Mouse (Mus musculus) embryonic facial prominence, embryonic 13.5 days (tissue): ENCODE measurements around the gene B3gat1. TPM values are rescaled to one million over a fixed set of nuclear protein-coding genes. Genes with fewer than 3 reads are reported as not detected.

Source experiments
- ATAC-seq: fragments of 200-750 bp; cut with Nextera tagmentation; 2 replicates; pipeline ENCODE4 v1.8.0; 2017; ENCODE audit warnings: low read depth; ENCODE audit not compliant: insufficient number of reproducible peaks, insufficient read depth, low FRiP score, low TSS enrichment
- H3K27ac ChIP-seq: fragments of 300-500 bp; sonication (generic); 2 replicates; pipeline ENCODE4 v1.5.1; 2015; ENCODE audit warnings: moderate library complexity, mild to moderate bottlenecking, inconsistent platforms
- H3K27me3 ChIP-seq: fragments of 300-500 bp; sonication (generic); 2 replicates; pipeline ENCODE4 v1.6.1; 2015; ENCODE audit warnings: mild to moderate bottlenecking, inconsistent platforms
- H3K36me3 ChIP-seq: fragments of 300-500 bp; sonication (generic); 2 replicates; pipeline ENCODE4 v1.6.1; 2015; ENCODE audit warnings: mild to moderate bottlenecking, inconsistent platforms
- H3K4me1 ChIP-seq: fragments of 300-500 bp; sonication (generic); 2 replicates; pipeline ENCODE4 v1.6.1; 2015; ENCODE audit warnings: inconsistent platforms
- H3K4me2 ChIP-seq: fragments of 300-500 bp; sonication (generic); 2 replicates; pipeline ENCODE4 v1.6.1; 2015; ENCODE audit warnings: moderate library complexity, mild to moderate bottlenecking, inconsistent platforms
- H3K4me3 ChIP-seq: fragments of 300-500 bp; sonication (generic); 2 replicates; pipeline ENCODE4 v1.5.1; 2015; ENCODE audit warnings: mild to moderate bottlenecking, inconsistent platforms
- H3K9ac ChIP-seq: fragments of 300-500 bp; sonication (generic); 2 replicates; pipeline ENCODE4 v1.6.1; 2015; ENCODE audit warnings: mild to moderate bottlenecking, inconsistent platforms
- H3K9me3 ChIP-seq: fragments of 300-500 bp; sonication (generic); 2 replicates; pipeline ENCODE4 v1.6.1; 2016; ENCODE audit warnings: inconsistent platforms
- WGBS: fragments of 180-500 bp; shearing (Covaris S2); methylation state at CpG from one replicate; pipeline ENCODE4 v1.1.7; 2015; ENCODE audit warnings: mixed read lengths; 5-methylcytosine and 5-hydroxymethylcytosine counted together
- polyA plus RNA-seq: library from polyadenylated mRNA; unstranded; fragments of >200 nt; fragmentation: Nextera tagmentation; extraction: Ambion mirVana; gene quantifications from 2 replicates; pipeline ENCODE4 v1.2.1, GENCODE M21; 2015

Gene B3gat1
- polyA plus RNA-seq = 1.8 and 2.7 TPM in 2 replicates

DNA sequence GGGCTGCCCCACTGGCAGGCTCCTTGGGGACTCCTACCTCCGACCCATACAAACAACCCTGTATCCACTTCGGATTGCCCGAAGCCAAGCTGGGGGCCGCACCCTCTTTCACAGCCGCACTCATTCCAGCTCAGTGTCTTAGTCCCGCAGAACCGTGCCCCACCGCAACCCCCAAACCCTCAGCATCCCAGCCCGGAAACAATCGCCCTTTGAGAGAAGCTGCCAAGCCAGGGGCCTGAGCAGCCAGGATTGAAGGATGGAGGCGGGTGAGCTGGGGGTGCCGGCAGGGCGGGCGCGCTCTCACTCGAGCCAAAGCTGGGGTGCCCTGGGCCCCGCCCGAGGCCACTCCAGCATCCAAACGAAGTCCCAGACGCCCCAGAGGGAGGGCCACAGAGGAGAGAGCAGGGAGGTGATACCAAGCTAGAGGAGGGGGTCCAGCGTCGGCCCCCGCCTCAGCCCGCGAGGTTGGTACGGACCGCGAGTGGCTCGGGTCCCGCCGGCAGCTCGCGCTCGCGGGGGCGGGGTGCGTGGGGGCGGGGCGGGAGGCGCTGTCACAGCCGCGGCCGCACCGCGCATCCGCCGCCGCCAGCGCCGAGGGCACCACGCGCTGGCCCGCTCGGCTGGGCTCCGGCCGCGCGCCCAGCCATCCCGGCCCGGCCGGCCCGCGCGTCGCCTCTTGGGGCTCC, at the start of gene B3gat1:
B3gat1 (plus strand) TSS at position 523 of the 686 bp plus-strand sequence.
- no peaks in the 10 kb centered on the region for H3K9me3 ChIP-seq
- ATAC-seq = peak; percentile 70
- H3K9ac ChIP-seq = peak within 1 kb of the TSS; percentile 76
- H3K4me3 ChIP-seq = peak within 1 kb of the TSS; percentile 61
- H3K4me2 ChIP-seq = peak within 1 kb of the TSS; percentile 97
- no peaks in the 10 kb centered on the region for H3K36me3 ChIP-seq
- 1% methylated on average over 55 of the region's 65 CpGs for WGBS
- 0 out of 2 replicates have a peak, but pooled peaks cover 9% of the 10 kb centered on the region for H3K4me1 ChIP-seq
- peaks cover 68% of the 10 kb centered on the region for H3K27me3 ChIP-seq
- no peak within 1 kb of the TSS for H3K27ac ChIP-seq

GRCm38 (mm10) chr9:26689171-26689570, 44.4 kb upstream of the B3gat1 start:
- Histone ChIP-seq H3K4me3 (no peak overlapping the region), H3K36me3 (no peaks in the 10 kb centered on the region), H3K4me2 (no peak overlapping the region), H3K9ac (no peak overlapping the region), H3K27me3 (no peaks in the 10 kb centered on the region), H3K4me1 (no peaks in the 10 kb centered on the region), H3K27ac (no peak overlapping the region), H3K9me3 (no peaks in the 10 kb centered on the region)
- 77% methylated on average over 1 of the region's 1 CpGs for WGBS
- ATAC-seq = no peak

DNA sequence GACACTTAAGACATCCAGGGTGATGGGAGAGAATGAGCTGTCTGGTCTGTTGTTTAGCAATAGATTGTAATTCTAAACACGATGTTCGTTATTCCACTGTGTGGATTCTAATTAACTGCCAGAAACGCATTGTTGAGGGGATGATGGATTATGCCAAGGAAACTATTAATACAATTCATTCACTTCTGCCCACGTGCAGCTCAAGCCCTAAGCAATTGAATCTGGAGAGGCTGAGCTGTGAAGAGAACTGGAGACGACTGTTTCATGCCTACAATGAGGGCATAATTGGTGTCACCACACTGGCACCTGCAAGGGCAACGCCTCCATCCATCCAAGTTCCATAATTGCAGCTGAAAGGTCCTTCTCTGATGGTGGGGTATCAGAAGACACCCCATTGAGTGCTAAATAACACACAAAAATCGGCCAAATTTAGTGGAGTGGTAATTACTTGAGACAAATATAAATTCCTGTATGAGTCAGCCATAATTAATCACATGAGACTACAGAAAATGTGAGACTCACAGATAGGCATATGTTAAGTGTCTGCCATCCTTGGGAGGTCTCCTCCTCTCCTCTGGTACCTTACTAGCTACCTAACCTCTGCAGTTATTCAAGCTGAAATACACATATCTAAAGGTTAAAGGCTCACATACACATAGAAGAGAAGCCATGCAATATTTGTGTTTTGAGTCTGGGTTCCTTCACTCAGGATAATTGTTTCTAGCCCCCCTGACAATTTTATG, 43.4 kb upstream of the B3gat1 start:
- WGBS = 67% methylated on average over 7 of the region's 7 CpGs
- no peak overlapping the region for H3K9ac ChIP-seq
- no peak overlapping the region for H3K4me3 ChIP-seq

GRCm38 (mm10) chr9:26692641-26693040, 40.9 kb upstream of the B3gat1 start:
- ATAC-seq = no peak
- H3K27ac ChIP-seq = no peak overlapping the region
- no peaks in the 10 kb centered on the region; the same call in 1 of the 2 replicates for H3K9me3 ChIP-seq
- no peak overlapping the region for H3K4me3 ChIP-seq
- H3K4me1 ChIP-seq = no peaks in the 10 kb centered on the region
- H3K27me3 ChIP-seq = no peaks in the 10 kb centered on the region
- WGBS = 71% methylated on average over 4 of the region's 4 CpGs
- H3K9ac ChIP-seq = no peak overlapping the region
- no peaks in the 10 kb centered on the region for H3K36me3 ChIP-seq
- H3K4me2 ChIP-seq = no peak overlapping the region

More for the DNA sequence above, 43.4 kb upstream of the B3gat1 start:
- ATAC-seq = no peak
- Histone ChIP-seq H3K36me3 (no peaks in the 10 kb centered on the region), H3K4me2 (no peak overlapping the region), H3K27me3 (no peaks in the 10 kb centered on the region), H3K27ac (no peak overlapping the region), H3K4me1 (no peaks in the 10 kb centered on the region), H3K9me3 (no peaks in the 10 kb centered on the region)

DNA sequence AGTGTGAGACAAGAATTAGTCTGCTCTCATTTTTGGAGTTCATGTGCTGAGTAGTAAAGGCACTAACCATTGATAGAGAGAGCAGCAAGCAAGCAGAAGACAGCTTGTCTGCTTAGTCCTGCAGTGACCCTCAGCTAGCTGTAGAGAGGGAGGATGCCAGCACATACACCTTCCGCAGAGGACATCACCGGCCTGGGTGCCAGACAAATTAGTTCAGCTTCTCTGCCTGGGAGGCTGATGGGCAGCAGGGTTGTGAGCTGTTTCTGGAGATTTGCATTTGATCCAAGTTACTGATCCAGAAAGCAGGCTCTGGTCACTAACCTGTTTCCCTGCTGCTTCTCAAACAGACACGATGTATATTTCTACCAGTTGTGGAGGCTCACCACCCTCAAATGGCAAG, 38.9 kb upstream of the B3gat1 start:
- Histone ChIP-seq H3K4me3 (no peak overlapping the region), H3K36me3 (no peaks in the 10 kb centered on the region)
- WGBS = 85% methylated on average over 3 of the region's 3 CpGs

DNA sequence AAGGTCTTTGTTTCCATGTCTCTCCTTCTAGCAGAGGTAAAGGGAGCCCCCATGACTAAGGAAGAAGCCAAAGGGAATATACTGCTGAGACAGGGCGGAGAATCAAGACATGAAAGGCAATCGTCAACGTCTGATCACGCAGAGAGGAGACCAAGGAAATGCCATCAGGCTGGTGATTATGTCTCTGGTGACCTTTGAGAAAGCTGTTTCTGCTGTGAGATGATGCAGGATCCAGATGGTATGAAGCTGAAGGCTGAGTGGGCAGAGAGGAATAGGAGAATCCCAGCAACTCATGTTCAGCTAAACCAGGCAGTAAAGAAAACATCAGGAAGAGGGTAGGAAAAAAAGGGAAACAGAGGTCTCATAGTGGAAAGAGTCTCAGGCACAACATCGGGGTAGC, 38.4 kb upstream of the B3gat1 start:
- ATAC-seq = no peak

More for the DNA sequence above, 38.9 kb upstream of the B3gat1 start:
- no peak for ATAC-seq
- H3K27ac ChIP-seq = no peak overlapping the region
- no peak overlapping the region for H3K4me2 ChIP-seq
- H3K4me1 ChIP-seq = no peaks in the 10 kb centered on the region
- no peak overlapping the region for H3K9ac ChIP-seq
- H3K27me3 ChIP-seq = no peaks in the 10 kb centered on the region
- no peaks in the 10 kb centered on the region; the same call in 1 of the 2 replicates for H3K9me3 ChIP-seq

GRCm38 (mm10) chr9:26698286-26698685, 35.2 kb upstream of the B3gat1 start:
- no peak for ATAC-seq
- Histone ChIP-seq H3K4me2 (no peak overlapping the region), H3K27me3 (no peaks in the 10 kb centered on the region), H3K4me3 (no peak overlapping the region), H3K9me3 (no peaks in the 10 kb centered on the region; the same call in 1 of the 2 replicates), H3K27ac (no peak overlapping the region), H3K9ac (no peak overlapping the region), H3K4me1 (no peaks in the 10 kb centered on the region), H3K36me3 (no peaks in the 10 kb centered on the region)
- 87% methylated on average over 2 of the region's 2 CpGs for WGBS

More for the DNA sequence above, 38.4 kb upstream of the B3gat1 start:
- Histone ChIP-seq H3K4me3 (no peak overlapping the region), H3K27me3 (no peaks in the 10 kb centered on the region), H3K9me3 (no peaks in the 10 kb centered on the region; the same call in 1 of the 2 replicates), H3K9ac (no peak overlapping the region), H3K36me3 (no peaks in the 10 kb centered on the region), H3K4me1 (no peaks in the 10 kb centered on the region), H3K27ac (no peak overlapping the region), H3K4me2 (no peak overlapping the region)
- 81% methylated on average over 5 of the region's 5 CpGs for WGBS

DNA sequence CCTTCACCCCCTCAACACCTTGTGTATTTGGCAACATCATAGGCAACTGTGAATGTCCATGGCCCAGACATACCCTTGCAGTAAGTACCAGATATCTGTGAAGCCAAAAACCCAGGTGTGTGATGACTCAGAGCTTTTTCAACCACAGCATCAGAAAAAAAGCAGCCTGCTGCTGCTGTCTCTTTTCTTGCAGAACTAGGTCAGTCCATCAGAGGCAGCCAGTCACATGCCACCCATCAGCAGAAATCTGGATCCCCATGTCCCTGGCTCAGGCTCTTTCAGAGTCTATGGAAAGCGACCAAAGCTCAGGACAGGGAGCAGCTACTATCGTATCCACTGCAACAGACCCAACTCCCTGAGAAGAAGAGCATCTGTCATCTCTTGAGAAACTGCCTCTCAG, 33.2 kb upstream of the B3gat1 start:
- Histone ChIP-seq H3K27ac (no peak overlapping the region), H3K36me3 (no peaks in the 10 kb centered on the region), H3K4me3 (no peak overlapping the region), H3K27me3 (no peaks in the 10 kb centered on the region), H3K4me2 (no peak overlapping the region), H3K9me3 (no peaks in the 10 kb centered on the region; the same call in 1 of the 2 replicates), H3K4me1 (no peaks in the 10 kb centered on the region), H3K9ac (no peak overlapping the region)
- WGBS = 79% methylated on average over 2 of the region's 2 CpGs
- no peak for ATAC-seq

DNA sequence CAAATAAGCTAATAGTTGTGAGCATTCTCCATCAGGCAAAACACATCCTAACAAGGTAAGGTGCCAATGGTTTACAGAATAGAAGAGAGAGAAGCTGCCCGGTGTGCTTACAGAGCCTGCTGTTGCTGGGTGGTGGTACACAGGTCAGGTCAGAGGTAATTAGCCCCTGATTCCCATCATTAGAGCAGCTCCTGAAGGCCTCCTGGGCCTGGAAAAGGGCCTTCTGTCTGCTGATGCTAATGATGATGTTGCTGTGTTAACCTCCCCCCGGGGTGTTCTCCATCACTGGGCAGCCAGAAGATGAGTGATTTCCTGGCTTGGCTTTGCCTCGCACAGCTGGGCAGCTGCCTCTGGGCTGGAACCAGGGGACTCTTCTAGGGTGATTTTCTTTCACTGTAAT, 15.1 kb upstream of the B3gat1 start:
- H3K9me3 ChIP-seq = no peaks in the 10 kb centered on the region
- no peak for ATAC-seq
- no peak overlapping the region for H3K4me3 ChIP-seq
- no peak overlapping the region for H3K9ac ChIP-seq
- WGBS = 16% methylated on average over 3 of the region's 3 CpGs
- H3K36me3 ChIP-seq = no peaks in the 10 kb centered on the region
- H3K4me1 ChIP-seq = no peaks in the 10 kb centered on the region
- no peak overlapping the region for H3K4me2 ChIP-seq
- no peak overlapping the region for H3K27ac ChIP-seq
- H3K27me3 ChIP-seq = 0 out of 2 replicates have a peak, but pooled peaks cover 2% of the 10 kb centered on the region

- Histone ChIP-seq H3K9ac (no peak overlapping the region), H3K27ac (no peak overlapping the region), H3K36me3 (no peaks in the 10 kb centered on the region), H3K4me2 (no peak overlapping the region), H3K4me1 (no peaks in the 10 kb centered on the region), H3K9me3 (no peaks in the 10 kb centered on the region), H3K27me3 (0 out of 2 replicates have a peak, but pooled peaks cover 2% of the 10 kb centered on the region), H3K4me3 (no peak overlapping the region)
- no peak for ATAC-seq
- 67% methylated on average over 7 of the region's 7 CpGs for WGBS
Observed at GRCm38 (mm10) chr9:26721771-26722170, 11.8 kb upstream of the B3gat1 start.

GRCm38 (mm10) chr9:26725709-26726108, 7.8 kb upstream of the B3gat1 start:
- H3K4me2 ChIP-seq = no peak overlapping the region
- no peak for ATAC-seq
- H3K36me3 ChIP-seq = no peaks in the 10 kb centered on the region
- H3K27ac ChIP-seq = no peak overlapping the region
- H3K9ac ChIP-seq = no peak overlapping the region
- no peaks in the 10 kb centered on the region for H3K4me1 ChIP-seq
- no peak overlapping the region for H3K4me3 ChIP-seq
- H3K9me3 ChIP-seq = no peaks in the 10 kb centered on the region
- peaks cover 9% of the 10 kb centered on the region for H3K27me3 ChIP-seq
- 87% methylated on average over 3 of the region's 3 CpGs for whole genome bisulfite sequencing

DNA sequence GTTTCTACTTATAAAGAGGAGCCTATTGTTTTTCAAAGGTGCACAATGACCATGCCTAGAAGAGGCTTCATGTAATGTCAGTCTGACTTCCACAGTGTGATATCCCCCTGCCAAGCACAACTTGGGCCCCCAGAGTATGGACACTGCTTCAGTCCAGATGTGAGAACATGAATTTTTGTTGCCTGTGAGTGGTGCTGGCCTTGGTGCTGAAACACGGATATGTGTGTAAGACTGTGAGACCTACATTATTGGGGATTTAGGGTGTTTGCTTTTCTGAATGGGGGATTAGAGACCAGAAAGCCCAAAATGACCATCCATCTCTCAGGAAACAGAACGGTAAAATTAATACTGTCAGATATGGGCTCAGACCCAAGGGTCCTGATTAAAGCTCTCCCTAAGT, 6.1 kb upstream of the B3gat1 start:
- no peak for ATAC-seq
- H3K27me3 ChIP-seq = peaks cover 26% of the 10 kb centered on the region
- no peak overlapping the region for H3K4me2 ChIP-seq
- H3K27ac ChIP-seq = no peak overlapping the region
- H3K4me1 ChIP-seq = no peaks in the 10 kb centered on the region
- H3K9ac ChIP-seq = no peak overlapping the region
- no peak overlapping the region for H3K4me3 ChIP-seq
- H3K36me3 ChIP-seq = no peaks in the 10 kb centered on the region
- no peaks in the 10 kb centered on the region for H3K9me3 ChIP-seq
- WGBS = 55% methylated on average over 2 of the region's 2 CpGs
